Mouse (Mus musculus) telencephalon, adult 2 months (tissue): ENCODE measurements around the gene Tmem167b.
A peak's percentile ranks its signal among the peaks of the same experiment; 100 is the strongest.
"Not testable (repeated sequence)": the region's sequence is repeated elsewhere in the genome, so short reads cannot be mapped to it uniquely, and the experiment has no call there.

ENCODE experiments used
- DNase-seq: peaks from one replicate; pipeline ENCODE4 v3.0.0-alpha.2; 2011; ENCODE audit warnings: low read depth, low spot score

The Tmem167b gene

GRCm38 (mm10) chr3:108562133-108562730, at the start of gene Tmem167b:
Gene Tmem167b (minus strand): TSS chr3:108562466.
- peak; percentile 99 for DNase-seq

- no peak for DNase-seq
Observed at GRCm38 (mm10) chr3:108608906-108609305, 46.6 kb upstream of the Tmem167b start.

GRCm38 (mm10) chr3:108591530-108592522, 29.6 kb upstream of the Tmem167b start:
- DNase-seq, result no peak

GRCm38 (mm10) chr3:108590786-108591529, 28.7 kb upstream of the Tmem167b start, which contains the start of gene Wdr47:
Gene Wdr47 (plus strand): TSS chr3:108591279.
- peak; percentile 96 for DNase-seq

GRCm38 (mm10) chr3:108588446-108588845, 26.2 kb upstream of the Tmem167b start:
- no peak for DNase-seq

GRCm38 (mm10) chr3:108584580-108584979, 22.3 kb upstream of the Tmem167b start:
- no peak for DNase-seq

- no peak for DNase-seq
Observed at GRCm38 (mm10) chr3:108574018-108574417, 11.8 kb upstream of the Tmem167b start.

GRCm38 (mm10) chr3:108572309-108573010, 10.2 kb upstream of the Tmem167b start:
- DNase-seq, result no peak

GRCm38 (mm10) chr3:108571443-108572294, 9.4 kb upstream of the Tmem167b start, which contains the start of gene Taf13:
Gene Taf13 (plus strand): TSS chr3:108571698.
- peak; percentile 97 for DNase-seq

- DNase-seq, result no peak
Observed at GRCm38 (mm10) chr3:108570813-108571212, 8.5 kb upstream of the Tmem167b start.

GRCm38 (mm10) chr3:108569636-108570035, 7.4 kb upstream of the Tmem167b start:
- not testable (repeated sequence) for DNase-seq

GRCm38 (mm10) chr3:108567990-108568877, 6.0 kb upstream of the Tmem167b start:
- no peak for DNase-seq

- DNase-seq, result peak; percentile 68
Observed at GRCm38 (mm10) chr3:108563309-108563708, 1.0 kb upstream of the Tmem167b start.

GRCm38 (mm10) chr3:108562777-108563271, 558 bp upstream of the Tmem167b start:
- no peak for DNase-seq

GRCm38 (mm10) chr3:108557888-108558287, 4.4 kb downstream of the Tmem167b start:
- DNase-seq, result no peak

GRCm38 (mm10) chr3:108554587-108555312, 7.5 kb downstream of the Tmem167b start:
- peak; percentile 97 for DNase-seq

- DNase-seq, result no peak
Observed at GRCm38 (mm10) chr3:108554111-108554561, 8.1 kb downstream of the Tmem167b start.

GRCm38 (mm10) chr3:108542299-108542698, 20.0 kb downstream of the Tmem167b start:
- DNase-seq, result no peak
